Mouse (Mus musculus): ENCODE measurements around the gene Slc35b3.

Gene Slc35b3

GRCm38 (mm10) chr13:38960063-38961050 lies at the start of gene Slc35b3:
Gene Slc35b3, minus strand, starts transcription at chr13:38960875.
- DNase-seq: peak; percentile 78 to 84

- DNase-seq: no peak
These were observed 49.6 kb upstream of the Slc35b3 start for GRCm38 (mm10) chr13:39010280-39010679.

- DNase-seq: no peak
These were observed 42.6 kb upstream of the Slc35b3 start for GRCm38 (mm10) chr13:39003101-39003762.

DNA sequence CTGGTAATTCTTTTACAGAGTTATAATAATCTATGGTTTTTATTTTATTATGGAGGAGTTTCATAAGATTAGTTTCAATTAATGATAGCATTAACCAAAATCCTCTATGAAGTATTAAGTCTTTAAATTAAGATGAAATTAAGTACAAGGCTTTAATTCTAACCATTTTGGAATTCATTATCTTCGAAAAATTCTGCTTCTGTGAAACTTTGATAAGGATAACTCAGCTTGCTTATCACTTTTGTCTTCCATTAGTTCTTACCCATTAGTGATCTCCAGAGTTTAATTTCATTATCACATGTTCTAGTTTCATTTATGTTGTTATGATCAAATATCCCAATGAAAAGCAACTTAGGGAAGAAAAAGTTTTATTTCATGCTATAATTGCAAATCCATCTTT lies 41.7 kb upstream of the Slc35b3 start:
- no peak for DNase-seq

GRCm38 (mm10) chr13:39001434-39001833 lies 40.8 kb upstream of the Slc35b3 start:
- no peak for DNase-seq

DNA sequence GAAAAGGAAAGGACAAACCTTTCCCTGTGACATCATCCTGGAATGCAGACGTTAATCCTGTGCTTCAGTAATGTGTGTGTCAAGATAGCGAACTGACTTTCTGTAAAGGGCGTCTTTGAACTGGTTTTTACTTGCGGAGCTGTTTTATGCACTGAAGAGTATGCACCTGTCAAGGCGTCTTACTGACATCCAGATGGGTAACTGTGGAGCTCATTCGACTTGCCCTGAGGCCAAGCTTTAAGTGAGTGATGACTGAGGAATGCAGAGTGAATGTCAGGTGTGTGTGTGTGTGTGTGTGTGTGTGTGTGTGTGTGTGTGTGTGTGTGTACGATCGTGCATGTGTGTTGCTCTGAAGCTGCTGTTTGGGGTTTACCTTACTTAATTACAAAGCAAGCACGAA lies 38.3 kb upstream of the Slc35b3 start:
- DNase-seq: no peak

DNA sequence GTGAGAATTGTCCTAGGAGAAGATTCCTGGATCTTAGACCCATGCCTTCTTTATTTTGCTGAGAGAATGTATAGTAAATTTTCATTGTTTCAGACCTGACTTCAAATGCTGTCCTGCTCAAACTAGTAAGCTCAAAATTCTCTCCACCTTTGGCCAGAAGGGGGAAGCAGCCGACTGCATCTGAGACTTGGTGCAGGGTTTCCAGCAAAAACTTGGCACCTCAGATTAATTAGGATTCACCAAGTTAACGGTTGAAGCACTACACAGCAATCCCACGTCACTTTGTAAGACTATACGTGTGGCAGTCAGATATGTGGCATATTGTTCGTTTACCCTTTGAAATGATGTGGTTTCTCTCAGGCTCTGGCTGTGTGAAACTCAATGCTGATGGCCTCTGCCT lies 31.9 kb upstream of the Slc35b3 start:
- peak; percentile 14 to 49 for DNase-seq

DNA sequence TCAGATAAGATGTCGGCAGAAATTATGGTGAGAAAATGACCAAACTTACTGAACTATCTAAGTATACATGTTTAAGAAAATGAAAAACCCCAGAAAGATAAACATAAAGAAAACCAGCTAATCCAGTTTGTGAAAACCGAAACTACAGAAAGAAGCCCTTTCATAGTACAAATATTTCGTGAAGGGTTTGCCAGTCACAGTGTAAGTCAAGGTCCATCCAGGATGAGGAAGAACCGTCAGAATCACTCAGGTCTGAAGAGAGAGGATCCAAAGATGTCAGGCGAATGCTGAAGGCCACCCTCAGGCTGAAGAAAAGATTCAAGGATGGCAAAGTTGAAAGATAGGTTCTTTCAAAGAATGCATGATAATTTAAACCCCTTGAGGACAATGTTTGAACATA lies 23.1 kb upstream of the Slc35b3 start:
- DNase-seq: no peak

GRCm38 (mm10) chr13:38980900-38981299 lies 20.2 kb upstream of the Slc35b3 start:
- no peak for DNase-seq

GRCm38 (mm10) chr13:38976978-38977377 lies 16.3 kb upstream of the Slc35b3 start:
- DNase-seq: no peak

GRCm38 (mm10) chr13:38975853-38976252 lies 15.2 kb upstream of the Slc35b3 start:
- DNase-seq: no peak

DNA sequence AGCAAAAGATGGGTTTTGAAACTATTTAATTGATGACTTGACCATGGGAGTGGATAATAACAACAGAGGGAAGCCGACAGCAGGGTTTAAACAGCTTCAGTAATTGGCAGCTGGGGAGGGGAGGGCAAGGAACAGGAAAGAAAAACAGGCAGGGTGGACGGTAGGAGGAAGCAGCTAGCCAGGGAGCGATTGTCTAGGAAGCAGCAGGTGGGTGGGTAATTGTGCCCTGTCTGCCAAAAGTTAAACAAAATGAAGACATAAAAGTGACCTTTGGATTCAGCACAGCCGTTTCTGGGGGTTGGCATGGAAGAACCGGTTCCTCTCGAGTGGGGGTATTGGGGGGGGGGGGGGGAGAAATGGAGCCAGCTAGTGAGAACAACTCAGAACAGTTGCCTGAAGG lies 11.9 kb upstream of the Slc35b3 start:
- no peak for DNase-seq

DNA sequence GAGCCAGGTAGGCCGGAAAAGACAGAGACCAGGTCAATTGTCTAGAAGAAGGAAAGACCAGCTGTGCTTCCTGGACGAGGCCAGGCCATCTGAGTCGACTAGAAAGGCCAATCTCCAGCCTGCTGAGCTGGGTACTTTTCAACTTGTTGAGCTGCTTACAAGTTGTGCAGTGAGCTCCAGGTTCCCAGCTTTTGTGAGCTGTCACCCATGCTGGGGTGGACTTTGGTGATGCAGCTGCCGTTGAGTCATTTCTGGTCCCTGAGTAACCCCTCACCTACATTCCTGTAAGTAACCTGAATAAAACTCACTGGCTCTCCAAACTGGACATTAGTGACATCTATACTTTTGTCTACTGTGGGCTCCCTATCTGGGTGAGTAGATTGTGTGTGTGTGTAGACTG lies 10.4 kb upstream of the Slc35b3 start:
- no peak for DNase-seq

DNA sequence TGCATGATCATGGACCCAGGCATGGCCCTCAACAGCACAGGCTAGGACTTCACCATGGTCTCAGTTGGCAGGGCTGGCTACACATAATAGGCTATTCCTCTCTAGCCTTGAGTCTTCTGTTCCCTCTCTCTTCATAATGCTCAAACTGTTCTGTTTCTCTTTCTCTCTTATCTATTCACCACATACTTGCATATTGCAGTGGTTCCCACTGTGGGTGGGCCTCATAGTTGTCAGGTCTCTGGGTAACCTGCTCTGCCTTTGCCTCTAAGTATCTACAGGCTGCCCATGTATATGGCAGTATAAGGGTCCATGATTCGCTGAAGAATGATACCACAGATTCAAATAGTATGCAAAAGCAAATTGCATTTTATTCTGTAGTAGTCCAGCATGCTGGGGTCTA lies 6.8 kb upstream of the Slc35b3 start:
- DNase-seq: no peak

DNA sequence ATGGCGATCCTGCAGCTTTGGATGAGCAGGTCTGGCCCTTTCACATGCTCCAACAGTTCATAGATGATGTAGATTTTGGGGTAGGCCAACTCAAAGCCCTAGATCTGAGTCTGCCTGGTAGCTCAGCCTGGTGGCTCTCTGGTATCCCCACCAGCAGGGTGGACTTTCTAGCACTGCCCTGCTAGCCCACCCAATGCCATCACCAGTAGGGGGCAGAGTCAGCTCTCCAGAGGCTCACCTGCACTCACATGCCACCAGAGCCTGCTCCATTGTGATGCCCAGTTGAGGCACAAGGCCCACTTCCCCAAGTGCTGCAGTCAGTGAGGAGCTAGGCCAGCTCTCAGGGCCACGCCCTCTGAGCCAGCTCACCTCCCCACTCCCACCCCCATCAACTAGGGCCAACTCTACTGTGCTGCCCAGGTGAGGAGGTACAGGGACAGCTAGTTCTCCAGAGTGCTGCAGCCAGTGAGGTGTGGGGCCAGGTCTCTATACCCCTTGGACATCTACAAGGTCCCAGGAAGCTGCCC lies 6.3 kb upstream of the Slc35b3 start:
- DNase-seq: no peak

GRCm38 (mm10) chr13:38962771-38963170 lies 2.1 kb upstream of the Slc35b3 start:
- DNase-seq: no peak

- DNase-seq: no peak
These were observed 2.6 kb downstream of the Slc35b3 start for GRCm38 (mm10) chr13:38958037-38958436.

DNA sequence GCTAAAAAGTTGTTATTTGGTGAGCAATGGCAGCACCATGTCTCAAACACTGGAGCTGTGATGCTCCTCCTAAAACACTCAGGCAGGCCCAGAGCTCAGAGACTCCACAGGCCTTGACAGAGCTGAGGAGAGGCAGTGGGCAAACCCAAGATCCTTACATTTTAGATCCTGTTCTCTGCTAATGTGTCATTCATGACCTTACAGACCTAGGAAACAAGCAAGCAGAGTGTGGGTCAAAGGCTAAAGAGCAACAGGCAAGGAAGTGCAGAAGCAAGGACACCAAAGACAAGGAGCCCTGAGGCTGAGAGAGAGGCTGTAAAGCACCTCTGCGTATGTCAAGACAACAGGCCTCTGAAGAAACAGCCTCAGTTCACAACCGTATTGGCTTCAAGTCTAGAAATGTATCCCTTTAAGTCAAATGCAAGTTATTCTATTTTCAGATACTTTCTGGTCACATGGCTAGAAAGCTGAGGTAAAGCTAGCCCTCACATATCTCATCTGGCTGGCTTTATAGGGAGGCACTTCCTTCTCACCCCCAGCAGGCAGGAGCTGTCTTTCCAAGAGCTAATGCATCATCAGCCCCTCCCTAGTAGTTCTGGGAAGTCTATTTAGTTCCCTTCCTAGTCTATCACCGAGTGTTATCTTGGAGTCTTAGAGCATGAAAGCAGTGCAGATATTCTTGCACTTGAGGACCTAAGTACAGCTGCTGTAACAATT lies 14.2 kb downstream of the Slc35b3 start:
- DNase-seq: no peak

GRCm38 (mm10) chr13:38945767-38946166 lies 14.9 kb downstream of the Slc35b3 start:
- DNase-seq: no peak

DNA sequence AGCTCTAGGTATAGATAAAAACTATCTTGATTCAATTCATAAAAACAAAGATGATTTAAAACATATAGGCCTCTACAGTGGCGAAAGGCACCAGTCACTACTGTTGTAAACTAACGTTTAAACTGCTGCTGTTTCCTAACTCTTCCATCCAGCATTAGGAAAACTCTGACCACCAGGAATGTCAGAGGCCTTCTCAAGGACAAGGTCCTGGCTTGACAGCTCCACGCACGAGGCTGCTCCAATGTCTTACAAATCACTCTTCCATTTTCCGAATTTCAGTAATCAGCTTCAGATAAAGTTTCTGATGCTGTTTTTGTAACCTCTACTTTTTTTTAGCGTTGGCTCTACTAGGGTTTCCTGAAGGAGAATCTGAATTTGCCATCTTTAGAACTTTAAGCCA lies 15.7 kb downstream of the Slc35b3 start:
- DNase-seq: no peak

- no peak for DNase-seq
These were observed 18.9 kb downstream of the Slc35b3 start for GRCm38 (mm10) chr13:38941786-38942185.

- DNase-seq: no peak
These were observed 19.4 kb downstream of the Slc35b3 start for GRCm38 (mm10) chr13:38941280-38941679.

GRCm38 (mm10) chr13:38938433-38938832 lies 22.2 kb downstream of the Slc35b3 start:
- DNase-seq: no peak
